Mouse (Mus musculus) frontal cortex, postnatal 25 days (tissue): Measurements from ENCODE around the gene Bend6.
A peak's percentile ranks its signal among the peaks of the same experiment; 100 is the strongest.
"Not testable (repeated sequence)": the region's sequence is repeated elsewhere in the genome, so short reads cannot be mapped to it uniquely, and the experiment has no call there.

Experiments
- DNase-seq, 2 experiments: peaks; one replicate each; pipeline ENCODE4 v3.0.0; 2022; ENCODE audit warnings: low spot score in 2 of 2

Gene Bend6

DNA sequence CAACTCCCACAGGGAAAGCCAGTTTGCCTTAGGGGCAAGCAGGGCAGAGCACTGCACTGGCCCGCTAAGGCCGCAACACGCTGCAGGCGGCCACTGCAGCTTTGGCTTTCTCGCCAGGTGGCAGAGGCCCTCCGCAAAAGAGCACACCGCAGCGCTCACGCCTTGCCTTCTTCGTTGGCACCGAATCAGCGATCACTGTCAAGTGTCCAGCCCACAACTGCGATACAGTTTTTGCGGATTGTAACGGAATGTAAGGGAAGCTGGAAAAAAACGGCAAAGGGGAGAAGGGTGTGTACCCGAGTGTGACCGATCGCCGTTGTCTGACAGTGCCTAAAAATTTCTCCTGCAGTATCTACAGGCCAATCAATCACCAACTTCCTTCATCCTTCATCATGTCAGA is 689 bp downstream of the Bend6 start:
- DNase-seq = peak in 1 of 2 experiments; percentile 15

DNA sequence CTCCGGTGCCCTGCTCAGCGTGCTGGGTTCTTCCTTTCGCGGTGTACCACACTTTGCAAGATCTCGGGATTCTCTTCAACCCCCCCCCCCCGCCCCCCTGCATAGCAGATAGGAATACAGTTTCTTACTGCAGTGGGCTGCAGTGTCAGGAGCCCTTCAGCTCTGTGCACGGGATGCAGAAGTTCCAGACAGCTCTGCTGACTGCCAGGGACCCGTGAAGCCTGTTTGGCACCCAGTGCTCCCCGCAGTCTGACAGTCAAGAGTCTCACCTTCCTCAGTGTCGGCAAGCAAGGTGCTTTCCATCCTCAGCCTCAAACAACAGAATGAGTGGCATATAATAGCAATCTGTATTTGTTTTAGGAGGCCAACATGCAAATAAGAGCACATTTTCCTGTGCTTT is 1.4 kb downstream of the Bend6 start:
- no peak for DNase-seq

GRCm38 (mm10) chr1:33903587-33903986 is 4.0 kb downstream of the Bend6 start:
- DNase-seq = no peak

DNA sequence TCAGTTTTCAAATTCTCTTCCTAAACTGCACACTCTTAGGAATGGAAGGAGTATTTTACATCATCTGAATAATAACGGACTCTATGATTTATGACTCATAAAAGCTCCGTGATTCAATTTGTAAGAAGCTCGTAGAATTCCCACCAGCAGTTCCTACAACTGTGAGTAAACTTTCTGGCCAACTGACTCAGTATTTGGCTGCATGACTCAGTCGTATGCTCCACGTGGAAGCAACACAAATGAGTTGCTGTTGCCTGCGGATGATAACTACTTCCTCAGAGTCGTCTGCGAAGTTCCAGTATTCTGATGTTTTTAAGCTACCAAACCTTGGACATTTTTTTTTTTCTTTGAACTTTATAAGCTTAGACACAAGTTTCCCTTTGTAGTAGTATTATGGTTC is 7.4 kb downstream of the Bend6 start:
- DNase-seq = no peak

DNA sequence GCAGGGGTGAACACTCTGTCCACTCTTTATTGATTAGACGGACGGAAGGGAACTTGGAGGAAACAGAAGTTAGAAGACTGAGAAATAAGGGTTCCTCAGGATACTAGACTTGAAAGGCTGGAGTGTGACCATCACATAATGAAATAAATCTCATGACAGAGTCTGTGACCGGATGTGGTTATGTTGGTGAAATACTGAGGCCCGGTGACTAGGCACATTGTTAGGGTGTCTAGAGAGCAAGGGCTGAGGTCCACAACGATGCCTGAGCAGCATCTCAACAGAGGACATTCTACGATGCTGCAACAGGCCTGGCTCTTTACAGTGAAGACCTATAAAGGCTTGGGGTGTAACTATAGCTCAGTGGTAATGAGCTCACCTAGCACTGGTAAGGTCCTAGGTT is 9.2 kb downstream of the Bend6 start:
- DNase-seq = no peak

- DNase-seq = no peak
Observed at GRCm38 (mm10) chr1:33897426-33897825, 10.2 kb downstream of the Bend6 start.

DNA sequence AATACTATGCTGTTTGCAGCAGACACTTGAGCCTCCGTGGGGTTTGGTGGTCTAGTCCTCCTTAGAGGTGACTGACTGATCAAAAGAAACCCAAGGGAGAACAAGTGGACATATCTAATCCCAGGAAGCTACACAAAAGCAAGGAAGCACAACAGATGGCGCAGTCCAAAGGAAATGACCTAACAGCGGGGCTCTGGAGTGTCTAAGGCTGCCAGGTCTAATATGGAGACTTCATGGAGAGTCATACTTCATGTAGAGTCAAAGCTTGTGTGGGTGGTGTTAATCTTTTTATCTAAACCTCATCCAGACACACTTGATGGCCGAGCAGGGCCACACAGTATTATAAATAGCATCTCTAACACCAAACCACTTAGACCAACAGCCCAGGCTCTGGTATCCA is 10.9 kb downstream of the Bend6 start:
- DNase-seq = no peak

GRCm38 (mm10) chr1:33896116-33896515 is 11.5 kb downstream of the Bend6 start:
- no peak for DNase-seq

GRCm38 (mm10) chr1:33892784-33893183 is 14.8 kb downstream of the Bend6 start:
- peak in 1 of 2 experiments; percentile 26 for DNase-seq

- DNase-seq = peak in 1 of 2 experiments; percentile 27
Observed at GRCm38 (mm10) chr1:33883102-33883839, 24.3 kb downstream of the Bend6 start.

- no peak for DNase-seq
Observed at GRCm38 (mm10) chr1:33878170-33878569, 29.4 kb downstream of the Bend6 start.

- no peak for DNase-seq
Observed at GRCm38 (mm10) chr1:33876416-33876815, 31.2 kb downstream of the Bend6 start.

- no peak for DNase-seq
Observed at GRCm38 (mm10) chr1:33875691-33876090, 31.9 kb downstream of the Bend6 start.

GRCm38 (mm10) chr1:33873561-33873960 is 34.1 kb downstream of the Bend6 start:
- DNase-seq = no peak

GRCm38 (mm10) chr1:33869437-33869836 is 38.2 kb downstream of the Bend6 start:
- DNase-seq = no peak

DNA sequence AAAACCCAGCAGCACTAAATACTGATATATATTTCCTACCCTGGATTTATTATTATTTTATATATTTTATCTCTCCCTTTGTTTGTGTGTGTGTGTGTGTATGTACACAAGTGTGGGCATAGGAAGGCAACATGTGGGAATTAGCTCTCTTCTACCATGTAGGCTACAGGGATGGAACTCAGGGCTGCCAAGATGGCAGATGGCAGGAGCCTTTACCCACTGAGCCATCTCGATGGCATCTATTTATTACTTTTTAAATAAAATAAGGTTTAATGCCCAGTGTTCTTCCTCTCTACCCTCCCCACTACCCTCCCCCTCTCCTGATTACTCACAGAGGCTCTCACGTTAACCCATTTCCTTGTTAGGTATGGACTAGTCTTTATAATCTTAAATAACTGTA is 38.6 kb downstream of the Bend6 start:
- no peak for DNase-seq

DNA sequence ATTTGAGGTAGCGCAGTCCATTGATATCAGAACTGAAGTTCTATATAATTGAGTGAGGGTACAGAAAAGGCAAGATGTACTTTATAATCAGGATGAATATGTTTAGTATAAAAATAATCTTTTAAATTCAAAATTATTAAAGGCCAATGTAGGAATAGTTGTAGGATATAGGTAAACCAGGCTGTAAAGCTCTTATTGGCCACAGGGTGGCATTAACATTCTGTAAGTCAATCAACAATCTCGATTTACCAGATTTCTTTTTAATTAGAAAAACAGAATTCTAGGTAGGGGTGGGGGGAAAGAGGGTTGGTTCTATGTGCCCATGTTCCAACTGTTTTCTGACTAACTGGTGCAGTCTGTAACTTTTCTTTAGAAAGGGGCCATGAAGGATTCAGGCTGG is 60.8 kb downstream of the Bend6 start:
- no peak for DNase-seq

- DNase-seq = no peak
Observed at GRCm38 (mm10) chr1:33843823-33844222, 63.8 kb downstream of the Bend6 start.

DNA sequence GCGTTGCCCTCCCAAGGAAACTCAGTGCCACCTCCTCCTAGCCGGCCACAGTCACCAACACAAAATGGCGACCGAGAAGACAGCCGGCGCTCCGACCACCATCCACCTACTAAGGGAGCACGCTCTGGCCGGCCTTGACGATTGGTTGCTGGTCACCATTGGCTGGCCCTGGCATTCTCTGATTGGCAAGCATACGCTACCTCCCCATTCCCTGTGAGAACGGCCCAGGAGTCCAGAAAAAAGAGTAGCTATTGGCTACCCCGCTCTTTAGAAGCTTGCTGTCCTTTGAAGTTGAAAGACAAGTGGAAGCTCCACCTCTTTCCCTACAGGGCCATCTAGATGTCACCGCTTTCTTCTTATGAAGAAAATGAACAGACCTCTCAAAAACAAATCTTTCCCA is 68.7 kb downstream of the Bend6 start:
- DNase-seq = not testable (repeated sequence)

DNA sequence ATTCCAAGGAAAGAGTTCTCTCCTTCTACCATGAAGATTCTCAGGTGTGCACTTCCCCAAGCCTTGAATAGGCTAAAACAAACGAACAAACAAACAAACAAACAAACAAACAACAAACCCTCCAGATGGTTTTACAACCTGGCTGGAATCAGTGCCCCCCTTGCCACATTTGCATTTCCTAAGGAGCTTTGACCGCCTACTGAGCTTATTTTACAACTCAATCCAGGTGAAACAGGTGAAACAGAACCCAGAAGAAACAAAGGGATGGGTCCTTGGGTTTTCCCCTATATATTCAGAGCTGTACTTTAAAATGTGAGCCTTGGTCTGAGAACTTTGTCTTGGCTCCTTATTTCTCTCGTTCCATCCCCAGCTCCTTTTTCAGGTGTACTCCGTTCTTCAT is 77.0 kb downstream of the Bend6 start:
- DNase-seq = no peak

GRCm38 (mm10) chr1:33817931-33818330 is 89.7 kb downstream of the Bend6 start:
- DNase-seq = no peak

GRCm38 (mm10) chr1:33813868-33814794 is 93.5 kb downstream of the Bend6 start, which contains the start of gene Zfp451:
Gene Zfp451, minus strand, starts transcription at chr1:33814595.
- DNase-seq = peak; percentile 73 to 86

- DNase-seq = no peak
Observed at GRCm38 (mm10) chr1:33813495-33813867, 94.1 kb downstream of the Bend6 start.
